Comparison of ENCODE assay signal across 13 mouse cellular contexts in genomic region chr12:76614868-76615579, GRCm38 (mm10).
DNase-seq lines count a peak whose midpoint lies in the region; ATAC-seq and TF ChIP-seq lines count a peak whose summit lies in the region.
"Had no signal": no experiment of that assay in that cellular context is flagged by ENCODE, and none has a peak within 500 bp of the region (broad histone marks: within the 10 kb centered on the region; RNA-seq: fewer than 3 reads in every experiment).

No protein-coding gene starts in this region.

- no peak for TF ChIP-seq CTCF in heart, adult 2 months (IDR thresholded peaks at IDR 0.05)
- no peak for TF ChIP-seq CTCF in liver, adult 2 months (IDR thresholded peaks at IDR 0.05; ENCODE audit: low read depth, low read length)

- intact Hi-C loops in heart, adult 2 months (cut with DNase I): no loop called here

- no peak overlapping the region for H3K4me2 ChIP-seq in heart, embryonic 12.5 days
- no peak overlapping the region for H3K4me2 ChIP-seq in limb, embryonic 12.5 days
- H3K4me2 ChIP-seq: forebrain, embryonic 15.5 days; liver, embryonic 13.5 days had no signal

- H3K4me3 ChIP-seq in heart, adult 2 months: no peak overlapping the region
- no peak overlapping the region for H3K4me3 ChIP-seq in heart, embryonic 12.5 days
- H3K4me3 ChIP-seq in liver, adult 2 months (ENCODE audit: insufficient read depth, low read depth, low read length): no peak overlapping the region
- no peak overlapping the region for H3K4me3 ChIP-seq in limb, embryonic 12.5 days (replicated peaks)
- H3K4me3 ChIP-seq: forebrain, embryonic 15.5 days; liver, embryonic 13.5 days had no signal

- H3K79me2 ChIP-seq in heart, adult 2 months (replicated peaks; ENCODE audit: control insufficient read depth, insufficient read depth, low read length): no peaks in the 10 kb centered on the region
- no peaks in the 10 kb centered on the region for H3K79me2 ChIP-seq in liver, adult 2 months (ENCODE audit: control insufficient read depth, insufficient read depth, low read length)

- H3K27me3 ChIP-seq in heart, adult 2 months (ENCODE audit: control insufficient read depth, insufficient read depth, low read length): no peaks in the 10 kb centered on the region
- no peaks in the 10 kb centered on the region for H3K27me3 ChIP-seq in heart, embryonic 12.5 days (replicated peaks)
- H3K27me3 ChIP-seq in liver, adult 2 months (ENCODE audit: control insufficient read depth, insufficient read depth, low read length): no peaks in the 10 kb centered on the region
- H3K27me3 ChIP-seq in limb, embryonic 12.5 days: no peaks in the 10 kb centered on the region
- H3K27me3 ChIP-seq: forebrain, embryonic 15.5 days; liver, embryonic 13.5 days; Patski had no signal

- no peak for DNase-seq in heart, adult 2 months
- peak; percentile 26 for DNase-seq in liver, adult 2 months (ENCODE audit: extremely low read depth, low read depth, low spot score)
- DNase-seq in liver: no peak
- peak; percentile 47 for DNase-seq in brain, adult 2 months (ENCODE audit: low read depth, low spot score)
- DNase-seq in natural killer cell, adult 2 months (ENCODE audit: low spot score in 2 of 2): no peak
- no peak for DNase-seq in frontal cortex, postnatal 36 days (ENCODE audit: low spot score in 2 of 2)
- DNase-seq: adrenal gland, postnatal 36 days; embryo, embryonic 11 days; liver, embryonic 13.5 days had no signal

- peaks cover 3% of the 10 kb centered on the region for H3K4me1 ChIP-seq in heart, adult 2 months (ENCODE audit: control insufficient read depth, insufficient read depth, low read length)
- H3K4me1 ChIP-seq in heart, embryonic 12.5 days (replicated peaks): peaks cover 15% of the 10 kb centered on the region
- H3K4me1 ChIP-seq in liver, adult 2 months (ENCODE audit: control insufficient read depth, insufficient read depth, low read length): no peaks in the 10 kb centered on the region
- peaks cover 31% of the 10 kb centered on the region for H3K4me1 ChIP-seq in limb, embryonic 12.5 days (replicated peaks)
- H3K4me1 ChIP-seq: forebrain, embryonic 15.5 days; liver, embryonic 13.5 days had no signal

- H3K9me3 ChIP-seq in heart, embryonic 12.5 days (replicated peaks): no peaks in the 10 kb centered on the region
- H3K9me3 ChIP-seq in limb, embryonic 12.5 days: peaks cover 6% of the 10 kb centered on the region; the same call in 1 of the 2 replicates
- H3K9me3 ChIP-seq: forebrain, embryonic 15.5 days; liver, embryonic 13.5 days had no signal

- no peak overlapping the region for H3K9ac ChIP-seq in heart, adult 2 months (ENCODE audit: low read depth, low read length)
- H3K9ac ChIP-seq in heart, embryonic 12.5 days: no peak overlapping the region
- no peak overlapping the region for H3K9ac ChIP-seq in liver, adult 2 months (ENCODE audit: low read depth, low read length)
- H3K9ac ChIP-seq in limb, embryonic 12.5 days (replicated peaks): no peak overlapping the region
- H3K9ac ChIP-seq: forebrain, embryonic 15.5 days; liver, embryonic 13.5 days had no signal

- 19% methylated on average over 12 of the region's 12 CpGs for WGBS in heart, adult 2 months
- 64% methylated on average over 12 of the region's 12 CpGs for WGBS in heart, embryonic 12.5 days
- WGBS in liver, adult 2 months: 65% methylated on average over 12 of the region's 12 CpGs
- 49% methylated on average over 12 of the region's 12 CpGs for WGBS in limb, embryonic 12.5 days

- H3K36me3 ChIP-seq in heart, adult 2 months (ENCODE audit: control insufficient read depth, insufficient read depth, low read length): no peaks in the 10 kb centered on the region
- H3K36me3 ChIP-seq in heart, embryonic 12.5 days: peaks cover 4% of the 10 kb centered on the region
- H3K36me3 ChIP-seq in liver, adult 2 months (ENCODE audit: control insufficient read depth, insufficient read depth, low read length): no peaks in the 10 kb centered on the region
- no peaks in the 10 kb centered on the region for H3K36me3 ChIP-seq in limb, embryonic 12.5 days
- H3K36me3 ChIP-seq: forebrain, embryonic 15.5 days had no signal

- TF ChIP-seq POLR2A in heart, adult 2 months (IDR thresholded peaks at IDR 0.05; ENCODE audit: insufficient read depth, low read depth, low read length): no peak
- TF ChIP-seq POLR2A in liver, adult 2 months (IDR thresholded peaks at IDR 0.05; ENCODE audit: extremely low read depth, insufficient read depth, low read length): no peak

- H3K27ac ChIP-seq in heart, adult 2 months: peak overlapping the region; percentile 48
- H3K27ac ChIP-seq in heart, embryonic 12.5 days (ENCODE audit: poor library complexity, severe bottlenecking): no peak overlapping the region
- H3K27ac ChIP-seq in liver, adult 2 months (replicated peaks; ENCODE audit: insufficient read depth, low read depth, low read length): no peak overlapping the region
- H3K27ac ChIP-seq in limb, embryonic 12.5 days: peak overlapping the region; percentile 81
- H3K27ac ChIP-seq: forebrain, embryonic 15.5 days; liver, embryonic 13.5 days had no signal

- no peak for ATAC-seq in heart, embryonic 12.5 days (ENCODE audit: insufficient number of reproducible peaks, low FRiP score)
- no peak for ATAC-seq in limb, embryonic 12.5 days (ENCODE audit: insufficient number of reproducible peaks, insufficient read depth, low FRiP score, low TSS enrichment, low read depth)
- ATAC-seq: forebrain, embryonic 15.5 days; Patski had no signal

- no peak for TF ChIP-seq EP300 in heart, adult 2 months (IDR thresholded peaks at IDR 0.05; ENCODE audit: insufficient read depth, low read depth, low read length)

Comparison
In these comparisons a context has a peak if more than half of its experiments do, and no peak if none do; other contexts are left out.
1. DNase-seq: peak in liver, adult 2 months (single experiment) and brain, adult 2 months (single experiment); none in heart, adult 2 months (0 of 2), liver (single experiment), natural killer cell, adult 2 months (0 of 2) and frontal cortex, postnatal 36 days (0 of 2).
2. H3K27ac ChIP-seq: peak in heart, adult 2 months (single experiment) and limb, embryonic 12.5 days (single experiment); none in heart, embryonic 12.5 days (single experiment) and liver, adult 2 months (single experiment).